Mouse (Mus musculus): ENCODE data around the gene Zcchc8.

DNA sequence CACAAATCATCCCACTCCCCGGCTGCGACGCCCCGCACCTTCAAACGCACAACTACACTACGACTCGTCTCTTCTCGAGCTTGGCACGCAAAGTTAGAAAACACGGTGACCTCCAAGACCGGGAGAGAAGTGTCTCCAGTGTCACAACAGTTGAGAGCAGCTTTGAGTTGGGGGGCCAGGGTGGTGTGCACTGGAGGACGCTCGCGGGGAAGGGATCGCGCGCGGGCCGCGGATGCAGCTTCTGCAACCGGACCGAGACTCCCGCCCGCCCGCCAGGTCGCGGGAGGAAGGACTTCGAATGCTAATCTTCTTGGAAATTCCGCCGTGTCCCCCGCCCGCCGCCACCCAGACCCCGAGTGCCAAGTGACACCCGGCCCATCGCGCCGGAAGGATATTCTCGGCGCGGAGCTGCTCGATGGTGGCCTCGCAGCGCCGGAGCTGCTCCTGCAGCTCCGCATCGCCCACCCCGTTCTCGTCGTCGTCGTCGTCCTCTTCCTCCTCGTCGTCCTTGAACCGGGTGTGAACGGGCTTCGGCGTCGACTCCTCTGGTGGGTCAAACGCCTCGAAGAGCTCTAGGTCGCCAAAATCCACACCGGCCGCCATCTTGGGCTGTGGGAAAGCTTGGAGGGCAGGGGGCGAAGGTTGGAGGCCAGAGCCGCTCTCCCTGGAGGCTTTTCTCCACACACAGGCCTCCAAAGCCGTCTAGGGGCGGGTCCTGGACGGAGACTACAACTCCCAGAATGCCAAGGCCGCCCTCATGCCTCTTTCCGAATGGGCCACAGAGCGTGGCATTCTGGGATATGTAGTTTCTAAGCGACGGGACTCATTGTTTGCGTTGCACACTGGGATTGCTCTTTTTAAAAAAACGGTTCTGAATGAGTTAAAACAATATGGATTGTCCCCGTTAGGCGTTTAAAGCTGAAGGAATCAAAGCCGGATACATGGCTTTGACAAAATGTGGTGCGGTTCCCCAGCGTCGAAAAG lies at the start of gene Zcchc8:
- TF ChIP-seq CTCF (IDR thresholded peaks at IDR 0.05; ENCODE audit: low read depth) (peak; percentile 24), EP300 (optimal IDR thresholded peaks at IDR 0.05) (no peak)

Measured in stomach, postnatal 0 days (tissue).